Mouse (Mus musculus) kidney, adult 2 months (tissue): ENCODE results near the gene Mcm5.

Experiments used
- CTCF ChIP-seq: fragments of 200-500 bp; conservative IDR thresholded peaks from 2 replicates; pipeline ENCODE4 v1.5.1; 2011; ENCODE audit warnings: low read depth, mild to moderate bottlenecking, control low read depth, low read length, moderate library complexity, mixed read lengths; ENCODE audit not compliant: insufficient read depth, insufficient read length
- POLR2A ChIP-seq: fragments of 200-500 bp; IDR thresholded peaks from one replicate; pipeline ENCODE4 v1.6.1; 2011; ENCODE audit warnings: low read depth, low read length, control low read depth

GRCm38 (mm10) chr8:75110093-75110492 is 724 bp downstream of the Mcm5 start:
- TF ChIP-seq CTCF, result no peak
- no peak for TF ChIP-seq POLR2A
